Mouse (Mus musculus): Measurements from ENCODE around the gene Olfr1197.

Olfr1197 gene

GRCm38 (mm10) chr2:88732266-88732665 is at the start of gene Olfr1197:
Gene Olfr1197 (minus strand): TSS chr2:88732366.
- DNase-seq (ENCODE audit: extremely low read depth, low read depth), result no peak

GRCm38 (mm10) chr2:88770388-88770787 is 38.2 kb upstream of the Olfr1197 start, which contains the start of gene Olfr1200:
Gene Olfr1200 (minus strand): TSS chr2:88770488.
- no peak for DNase-seq (ENCODE audit: extremely low read depth, low read depth)

GRCm38 (mm10) chr2:88760369-88760768 is 28.2 kb upstream of the Olfr1197 start, which contains the start of gene Olfr1199:
Gene Olfr1199 (minus strand): TSS chr2:88760469.
- DNase-seq (ENCODE audit: extremely low read depth, low read depth), result no peak

- no peak for DNase-seq (ENCODE audit: extremely low read depth, low read depth)
Measured at GRCm38 (mm10) chr2:88751270-88751669, 19.1 kb upstream of the Olfr1197 start, which contains the start of gene Olfr1198. Gene Olfr1198 (minus strand): TSS chr2:88751370.

- no peak for DNase-seq (ENCODE audit: extremely low read depth, low read depth)
Measured at GRCm38 (mm10) chr2:88743379-88743778, 11.2 kb upstream of the Olfr1197 start.

- no peak for DNase-seq (ENCODE audit: extremely low read depth, low read depth)
Measured at GRCm38 (mm10) chr2:88704497-88704896, 27.7 kb downstream of the Olfr1197 start, which contains the start of gene Olfr1196. Gene Olfr1196 (minus strand): TSS chr2:88704597.

GRCm38 (mm10) chr2:88689087-88689486 is 43.1 kb downstream of the Olfr1197 start, which contains the start of gene Olfr1195:
Gene Olfr1195 (minus strand): TSS chr2:88689187.
- DNase-seq (ENCODE audit: extremely low read depth, low read depth), result no peak
